Mouse (Mus musculus): ENCODE measurements at regions not wholly inside any gene's neighbourhood (a gene's known extent, or its start where the extent isn't known, plus 50 kb on each side); places are given as distances from the start of the nearest gene placed in this dataset.

DNA sequence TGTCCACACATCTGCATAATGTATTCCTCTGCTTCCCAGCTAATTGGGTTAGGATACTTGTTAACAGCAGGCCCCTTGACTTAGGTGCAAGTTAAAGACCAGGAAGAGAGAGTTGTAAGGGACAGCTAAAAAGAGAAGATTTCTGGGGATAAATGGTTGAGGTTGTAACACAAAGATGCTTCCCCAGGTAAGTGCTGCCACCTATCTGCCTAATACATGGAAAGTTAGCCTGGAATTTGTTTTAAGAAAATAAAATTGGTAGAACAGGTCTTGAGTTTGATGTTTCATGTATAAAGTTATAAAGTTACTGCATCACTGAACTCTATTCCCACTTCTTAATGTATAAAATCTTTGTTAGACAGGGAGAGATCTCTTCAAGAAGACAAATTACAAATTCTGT is 232.4 kb upstream of the Aga start:
- DNase-seq (ENCODE audit: extremely low spot score in 1 of 2, low spot score in 1 of 2), result peak in 1 of 2 experiments; percentile 15

DNA sequence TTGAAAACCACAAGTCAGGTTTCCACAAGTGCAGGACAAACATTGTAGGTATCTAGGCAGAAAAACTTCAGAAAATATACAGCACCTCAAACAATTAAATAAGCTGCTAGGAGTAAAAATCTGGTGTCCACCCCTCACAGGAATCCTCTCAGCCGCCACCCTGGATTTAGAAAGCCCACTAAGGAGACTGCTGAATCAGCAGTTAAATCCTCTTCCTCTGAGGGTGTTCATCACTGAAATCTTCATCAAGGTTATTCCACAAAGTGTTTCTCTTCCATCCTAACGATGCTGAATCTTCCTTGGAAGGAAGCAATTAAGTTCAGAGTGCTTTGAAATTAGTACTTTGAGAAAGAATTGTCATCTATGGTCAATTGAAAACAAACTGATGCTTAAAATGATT is 230.5 kb upstream of the Aga start:
- no peak for DNase-seq (ENCODE audit: extremely low spot score in 1 of 2, low spot score in 1 of 2)
